Mouse (Mus musculus): ENCODE data around the gene Vmn1r226.

Gene Vmn1r226

DNA sequence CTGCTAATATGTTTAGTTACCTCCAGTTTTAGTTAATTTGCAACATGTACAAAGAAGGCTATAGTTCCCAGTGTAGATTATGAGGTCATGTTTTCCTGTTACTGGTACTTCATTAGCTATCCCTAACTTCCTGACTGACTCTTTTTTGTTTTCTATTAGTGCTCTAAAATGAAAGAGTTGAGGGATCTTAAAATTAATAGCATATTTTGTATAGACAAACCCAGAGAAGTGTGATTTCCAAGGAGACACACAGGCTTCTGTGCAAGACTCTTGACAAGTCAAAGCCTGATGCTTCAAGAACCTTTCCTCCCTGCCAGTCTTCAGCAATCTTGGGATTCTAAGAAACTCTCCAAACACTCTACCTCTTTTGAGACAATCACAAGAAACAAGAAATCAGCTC lies at the start of gene Vmn1r226:
Vmn1r226 (plus strand) TSS at position 301 of the 400 bp plus-strand sequence.
- DNase-seq (ENCODE audit: low spot score) = no peak

DNA sequence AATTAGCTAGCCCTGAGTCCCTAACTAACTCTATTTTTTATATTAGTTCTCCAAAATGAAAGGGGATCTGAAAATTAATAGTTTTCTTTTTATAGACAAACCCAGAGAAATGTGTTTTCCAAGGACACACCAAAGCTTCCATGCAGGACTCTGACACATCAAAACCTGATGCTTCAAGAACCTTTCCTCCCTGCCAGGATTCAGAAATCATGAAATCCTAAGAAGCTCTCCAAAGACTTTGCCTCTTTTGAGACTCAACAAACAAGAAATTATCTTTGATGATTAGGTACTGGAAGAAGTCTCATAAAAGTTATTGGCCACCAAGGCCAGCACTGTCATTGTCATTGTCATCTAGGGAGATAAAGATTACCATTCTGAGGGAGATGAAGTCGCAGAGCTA lies 46.9 kb downstream of the Vmn1r226 start, which contains the start of gene Vmn1r227:
Vmn1r227 (plus strand) TSS at position 301 of the 400 bp plus-strand sequence.
- no peak for DNase-seq (ENCODE audit: low spot score)
